Mouse (Mus musculus) stomach, postnatal 0 days (tissue): Measurements from ENCODE around the gene Mapk1.

Experiments
- CTCF ChIP-seq: IDR thresholded peaks from 2 replicates; pipeline ENCODE4 v1.5.1; 2016; ENCODE audit warnings: antibody characterized with exemption, low read depth, mild to moderate bottlenecking, moderate library complexity
- EP300 ChIP-seq: optimal IDR thresholded peaks from 2 replicates; pipeline ENCODE3; 2016; ENCODE audit warnings: antibody characterized with exemption

GRCm38 (mm10) chr16:16994426-16995052 lies 11.4 kb downstream of the Mapk1 start:
- TF ChIP-seq CTCF (no peak), EP300 (no peak)
